16 mouse cellular contexts compared by ENCODE assay signal in genomic region chr5:31110781-31111180, GRCm38 (mm10). TPM values are rescaled to one million over a fixed set of nuclear protein-coding genes. Genes with fewer than 3 reads are reported as not detected.
DNase-seq lines count a peak whose midpoint lies in the region; ATAC-seq and TF ChIP-seq lines count a peak whose summit lies in the region.
"Had no signal": no experiment of that assay in that cellular context is flagged by ENCODE, and none has a peak within 500 bp of the region (broad histone marks: within the 10 kb centered on the region; RNA-seq: fewer than 3 reads in every experiment).

No protein-coding gene starts in this region.

- H3K4me1 ChIP-seq in embryonic facial prominence, embryonic 11.5 days (ENCODE audit: control insufficient read depth, insufficient read depth, low read length) = no peaks in the 10 kb centered on the region
- H3K4me1 ChIP-seq in embryonic facial prominence, embryonic 10.5 days = no peaks in the 10 kb centered on the region
- H3K4me1 ChIP-seq in liver, adult 2 months (ENCODE audit: control insufficient read depth, insufficient read depth, low read length) = no peaks in the 10 kb centered on the region
- no peaks in the 10 kb centered on the region for H3K4me1 ChIP-seq in liver, embryonic 11.5 days (replicated peaks; ENCODE audit: control insufficient read depth, insufficient read depth, low read length)
- no peaks in the 10 kb centered on the region for H3K4me1 ChIP-seq in MEL (ENCODE audit: control insufficient read depth in 1 of 2, insufficient read depth in 2 of 2, low read length in 2 of 2)
- H3K4me1 ChIP-seq: forebrain, embryonic 13.5 days; hindbrain, embryonic 13.5 days; liver, embryonic 15.5 days had no signal

- no peak for TF ChIP-seq POLR2A in liver, adult 2 months (IDR thresholded peaks at IDR 0.05; ENCODE audit: extremely low read depth, insufficient read depth, low read length)
- no peak for TF ChIP-seq POLR2A in MEL (IDR thresholded peaks at IDR 0.05; ENCODE audit: control insufficient read depth in 1 of 2, insufficient read depth in 1 of 2, low read depth in 1 of 2, low read length in 2 of 2, poor library complexity in 1 of 2)

- H3K9me3 ChIP-seq in embryonic facial prominence, embryonic 11.5 days (replicated peaks; ENCODE audit: control insufficient read depth, low read length) = no peaks in the 10 kb centered on the region
- H3K9me3 ChIP-seq in embryonic facial prominence, embryonic 10.5 days = no peaks in the 10 kb centered on the region
- no peaks in the 10 kb centered on the region for H3K9me3 ChIP-seq in liver, embryonic 11.5 days (ENCODE audit: control insufficient read depth, low read length)
- no peaks in the 10 kb centered on the region for H3K9me3 ChIP-seq in MEL (replicated peaks; ENCODE audit: insufficient read depth, low read length)
- H3K9me3 ChIP-seq: forebrain, embryonic 13.5 days; hindbrain, embryonic 13.5 days; liver, embryonic 15.5 days had no signal

- no peaks in the 10 kb centered on the region for H3K79me2 ChIP-seq in liver, adult 2 months (ENCODE audit: control insufficient read depth, insufficient read depth, low read length)
- H3K79me2 ChIP-seq in MEL (ENCODE audit: control insufficient read depth, insufficient read depth, low read length, poor library complexity) = no peaks in the 10 kb centered on the region

- H3K27ac ChIP-seq in embryonic facial prominence, embryonic 11.5 days (replicated peaks; ENCODE audit: low read depth, low read length) = no peak overlapping the region
- no peak overlapping the region for H3K27ac ChIP-seq in embryonic facial prominence, embryonic 10.5 days (replicated peaks)
- no peak overlapping the region for H3K27ac ChIP-seq in liver, adult 2 months (replicated peaks; ENCODE audit: insufficient read depth, low read depth, low read length)
- no peak overlapping the region for H3K27ac ChIP-seq in liver, embryonic 11.5 days (ENCODE audit: low read depth, low read length)
- no peak overlapping the region for H3K27ac ChIP-seq in MEL (ENCODE audit: control insufficient read depth, low read depth, low read length)
- H3K27ac ChIP-seq: forebrain, embryonic 13.5 days; hindbrain, embryonic 13.5 days; liver, embryonic 15.5 days had no signal

- H3K27me3 ChIP-seq in embryonic facial prominence, embryonic 11.5 days (ENCODE audit: control insufficient read depth, insufficient read depth, low read length) = no peaks in the 10 kb centered on the region
- no peaks in the 10 kb centered on the region for H3K27me3 ChIP-seq in embryonic facial prominence, embryonic 10.5 days (replicated peaks; ENCODE audit: low read depth, poor library complexity, severe bottlenecking)
- no peaks in the 10 kb centered on the region for H3K27me3 ChIP-seq in liver, adult 2 months (ENCODE audit: control insufficient read depth, insufficient read depth, low read length)
- no peaks in the 10 kb centered on the region for H3K27me3 ChIP-seq in liver, embryonic 11.5 days (replicated peaks; ENCODE audit: control insufficient read depth, insufficient read depth, low read length)
- H3K27me3 ChIP-seq in MEL (ENCODE audit: control insufficient read depth in 1 of 2, insufficient read depth in 2 of 2, low read length in 2 of 2) = peaks cover 3 to 11% of the 10 kb centered on the region in 2 experiments
- H3K27me3 ChIP-seq: forebrain, embryonic 13.5 days had no signal

- 40% methylated on average over 7 of the region's 7 CpGs for WGBS in embryonic facial prominence, embryonic 11.5 days
- 35% methylated on average over 7 of the region's 7 CpGs for WGBS in embryonic facial prominence, embryonic 10.5 days
- 26% methylated on average over 7 of the region's 7 CpGs for WGBS in liver, adult 2 months
- 25% methylated on average over 7 of the region's 7 CpGs for WGBS in liver, embryonic 11.5 days

- no peak overlapping the region for H3K9ac ChIP-seq in embryonic facial prominence, embryonic 11.5 days (replicated peaks; ENCODE audit: low read length)
- no peak overlapping the region for H3K9ac ChIP-seq in liver, adult 2 months (ENCODE audit: low read depth, low read length)
- H3K9ac ChIP-seq in liver, embryonic 11.5 days (ENCODE audit: low read depth, low read length) = no peak overlapping the region
- H3K9ac ChIP-seq in MEL (ENCODE audit: control insufficient read depth, low read depth, low read length, poor library complexity, severe bottlenecking) = no peak overlapping the region
- H3K9ac ChIP-seq: forebrain, embryonic 13.5 days; hindbrain, embryonic 13.5 days; liver, embryonic 15.5 days had no signal

- no peak overlapping the region for H3K4me3 ChIP-seq in embryonic facial prominence, embryonic 11.5 days (ENCODE audit: low read depth, low read length)
- H3K4me3 ChIP-seq in embryonic facial prominence, embryonic 10.5 days = no peak overlapping the region
- no peak overlapping the region for H3K4me3 ChIP-seq in liver, adult 2 months (ENCODE audit: insufficient read depth, low read depth, low read length)
- H3K4me3 ChIP-seq in liver, embryonic 11.5 days (ENCODE audit: low read depth, low read length) = no peak overlapping the region
- H3K4me3 ChIP-seq in MEL (ENCODE audit: control insufficient read depth in 1 of 2, insufficient read depth in 1 of 2, low read depth in 2 of 2, low read length in 2 of 2) = no peak overlapping the region
- H3K4me3 ChIP-seq: forebrain, embryonic 13.5 days; hindbrain, embryonic 13.5 days; liver, embryonic 15.5 days had no signal

- peak; percentile 18 for DNase-seq in embryonic facial prominence, embryonic 11.5 days (ENCODE audit: low spot score)
- no peak for DNase-seq in embryonic facial prominence, embryonic 10.5 days (ENCODE audit: low spot score)
- peak; percentile 11 for DNase-seq in liver, adult 2 months (ENCODE audit: extremely low read depth, low read depth, low spot score)
- DNase-seq in liver, embryonic 11.5 days (ENCODE audit: low spot score) = no peak
- DNase-seq in MEL (ENCODE audit: low read depth, low spot score) = peak; percentile 69
- DNase-seq in kidney, postnatal 14 days = peak; percentile 14
- no peak for DNase-seq in urinary bladder, postnatal 14 days (ENCODE audit: low spot score)
- DNase-seq in cerebellum, adult 11-12 months = no peak
- DNase-seq: adrenal gland, postnatal 36 days; cerebellum, postnatal 25 days had no signal

- no peak for ATAC-seq in embryonic facial prominence, embryonic 11.5 days (replicated peaks; ENCODE audit: insufficient number of reproducible peaks, low FRiP score, low TSS enrichment, low read depth)
- no peak for ATAC-seq in liver, embryonic 11.5 days (replicated peaks; ENCODE audit: low FRiP score)
- ATAC-seq: forebrain, embryonic 13.5 days had no signal

- no peak for TF ChIP-seq CTCF in liver, adult 2 months (IDR thresholded peaks at IDR 0.05; ENCODE audit: low read depth, low read length)
- TF ChIP-seq CTCF in MEL (IDR thresholded peaks at IDR 0.05 in 2 of 3, conservative IDR thresholded peaks at IDR 0.05 in 1 of 3; ENCODE audit: control insufficient read depth in 1 of 3, insufficient read depth in 1 of 3, low read depth in 2 of 3, low read length in 3 of 3, poor library complexity in 1 of 3, severe bottlenecking in 1 of 3) = peak; percentile 47 to 78 (median 74)

- H3K4me2 ChIP-seq in embryonic facial prominence, embryonic 11.5 days (ENCODE audit: low read depth, low read length) = no peak overlapping the region
- no peak overlapping the region for H3K4me2 ChIP-seq in liver, embryonic 11.5 days
- H3K4me2 ChIP-seq: forebrain, embryonic 13.5 days; hindbrain, embryonic 13.5 days; liver, embryonic 15.5 days had no signal

- no peak for TF ChIP-seq EP300 in MEL (IDR thresholded peaks at IDR 0.05; ENCODE audit: low read depth in 1 of 2, low read length in 2 of 2)

- TF ChIP-seq RAD21 in MEL (IDR thresholded peaks at IDR 0.05; ENCODE audit: low read depth, low read length) = peak; percentile 69

- no peaks in the 10 kb centered on the region for H3K36me3 ChIP-seq in embryonic facial prominence, embryonic 11.5 days (replicated peaks; ENCODE audit: control insufficient read depth, insufficient read depth, low read depth, low read length)
- H3K36me3 ChIP-seq in embryonic facial prominence, embryonic 10.5 days (replicated peaks) = no peaks in the 10 kb centered on the region
- no peaks in the 10 kb centered on the region for H3K36me3 ChIP-seq in liver, adult 2 months (ENCODE audit: control insufficient read depth, insufficient read depth, low read length)
- H3K36me3 ChIP-seq in liver, embryonic 11.5 days (ENCODE audit: control insufficient read depth, insufficient read depth, low read length) = no peaks in the 10 kb centered on the region
- no peaks in the 10 kb centered on the region for H3K36me3 ChIP-seq in MEL (ENCODE audit: control insufficient read depth in 1 of 2, insufficient read depth in 2 of 2, low read length in 2 of 2)
- H3K36me3 ChIP-seq: hindbrain, embryonic 13.5 days; liver, embryonic 15.5 days had no signal

RNA-seq across cellular contexts. Expression of gene Slc30a3, which starts 2.7 kb away (rescaled TPM):
- polyA plus RNA-seq in embryonic facial prominence, embryonic 11.5 days (2014; fragmentation: Nextera tagmentation; extraction: Ambion mirVana) = 0.46 and 0.59 TPM in 2 replicates
- 0.59 and 0.85 TPM in 2 replicates for polyA plus RNA-seq in embryonic facial prominence, embryonic 10.5 days (2016; fragmentation: Nextera tagmentation; extraction: Ambion mirVana)
- total RNA-seq in liver, adult 2 months (2014; rRNA removed) = 0.37 and 0.60 TPM in 2 replicates
- polyA plus RNA-seq in liver, adult 2 months (2012; rRNA removed) = 0.37 and 0.97 TPM in 2 replicates
- polyA plus RNA-seq in liver, embryonic 11.5 days (2014; fragmentation: Nextera tagmentation; extraction: Ambion mirVana) = 1.1 and 1.4 TPM in 2 replicates
- not detected in 2 replicates for total RNA-seq in MEL (2012; rRNA removed)
- polyA plus RNA-seq in MEL (2012; ENCODE audit: insufficient read depth in 1 of 2, insufficient read length in 2 of 2, low read depth in 1 of 2, low replicate concordance in 2 of 2, missing spikeins in 1 of 2) = not detected
- total RNA-seq: adrenal gland, postnatal 36 days had no signal

RNA-seq across cellular contexts. Expression of gene Dnajc5g, which starts 4.7 kb away (rescaled TPM):
- polyA plus RNA-seq in embryonic facial prominence, embryonic 11.5 days (2014; fragmentation: Nextera tagmentation; extraction: Ambion mirVana) = not detected in 2 replicates
- not detected in 2 replicates for polyA plus RNA-seq in embryonic facial prominence, embryonic 10.5 days (2016; fragmentation: Nextera tagmentation; extraction: Ambion mirVana)
- total RNA-seq in liver, adult 2 months (2014; rRNA removed) = not detected in 2 replicates
- polyA plus RNA-seq in liver, adult 2 months (2012; rRNA removed) = not detected in 2 replicates
- polyA plus RNA-seq in liver, embryonic 11.5 days (2014; fragmentation: Nextera tagmentation; extraction: Ambion mirVana) = not detected in 2 replicates
- not detected in 2 replicates for total RNA-seq in MEL (2012; rRNA removed)
- polyA plus RNA-seq in MEL (2012; ENCODE audit: insufficient read depth in 1 of 2, insufficient read length in 2 of 2, low read depth in 1 of 2, low replicate concordance in 2 of 2, missing spikeins in 1 of 2) = not detected
- total RNA-seq: adrenal gland, postnatal 36 days; heart, adult 8-10 months; layer of hippocampus, postnatal 10 days had no signal
- polyA plus RNA-seq: forebrain, embryonic 13.5 days; hindbrain, embryonic 13.5 days; liver, embryonic 15.5 days; stomach, embryonic 14.5 days had no signal

RNA-seq across cellular contexts. Expression of gene Trim54, which starts 5.7 kb away (rescaled TPM):
- polyA plus RNA-seq in embryonic facial prominence, embryonic 11.5 days (2014; fragmentation: Nextera tagmentation; extraction: Ambion mirVana) = not detected in 2 replicates
- not detected in 2 replicates for polyA plus RNA-seq in embryonic facial prominence, embryonic 10.5 days (2016; fragmentation: Nextera tagmentation; extraction: Ambion mirVana)
- total RNA-seq in liver, adult 2 months (2014; rRNA removed) = 0.28 TPM in 1 of 2 replicates, not detected in the other
- polyA plus RNA-seq in liver, adult 2 months (2012; rRNA removed) = not detected in 2 replicates
- polyA plus RNA-seq in liver, embryonic 11.5 days (2014; fragmentation: Nextera tagmentation; extraction: Ambion mirVana) = 0.43 TPM in 1 of 2 replicates, not detected in the other
- total RNA-seq in MEL (2012; rRNA removed) = not detected in 2 replicates
- not detected for polyA plus RNA-seq in MEL (2012; ENCODE audit: insufficient read depth in 1 of 2, insufficient read length in 2 of 2, low read depth in 1 of 2, low replicate concordance in 2 of 2, missing spikeins in 1 of 2)
- total RNA-seq: layer of hippocampus, postnatal 10 days had no signal
- polyA plus RNA-seq: forebrain, embryonic 13.5 days; stomach, embryonic 14.5 days had no signal

RNA-seq across cellular contexts. Expression of gene Ucn, which starts 27.8 kb away (rescaled TPM):
- not detected in 2 replicates for polyA plus RNA-seq in embryonic facial prominence, embryonic 11.5 days (2014; fragmentation: Nextera tagmentation; extraction: Ambion mirVana)
- not detected in 2 replicates for polyA plus RNA-seq in embryonic facial prominence, embryonic 10.5 days (2016; fragmentation: Nextera tagmentation; extraction: Ambion mirVana)
- total RNA-seq in liver, adult 2 months (2014; rRNA removed) = not detected in 2 replicates
- not detected in 2 replicates for polyA plus RNA-seq in liver, adult 2 months (2012; rRNA removed)
- polyA plus RNA-seq in liver, embryonic 11.5 days (2014; fragmentation: Nextera tagmentation; extraction: Ambion mirVana) = not detected in 2 replicates
- total RNA-seq in MEL (2012; rRNA removed) = not detected in 2 replicates
- not detected for polyA plus RNA-seq in MEL (2012; ENCODE audit: insufficient read depth in 1 of 2, insufficient read length in 2 of 2, low read depth in 1 of 2, low replicate concordance in 2 of 2, missing spikeins in 1 of 2)
- total RNA-seq: adrenal gland, postnatal 36 days; heart, adult 8-10 months; layer of hippocampus, postnatal 10 days had no signal
- polyA plus RNA-seq: forebrain, embryonic 13.5 days; hindbrain, embryonic 13.5 days; liver, embryonic 15.5 days; stomach, embryonic 14.5 days had no signal

RNA-seq across cellular contexts. Expression of gene Mpv17, which starts 43.3 kb away (rescaled TPM):
- 50.5 and 50.8 TPM in 2 replicates for polyA plus RNA-seq in embryonic facial prominence, embryonic 11.5 days (2014; fragmentation: Nextera tagmentation; extraction: Ambion mirVana)
- polyA plus RNA-seq in embryonic facial prominence, embryonic 10.5 days (2016; fragmentation: Nextera tagmentation; extraction: Ambion mirVana) = 63.5 and 70.1 TPM in 2 replicates
- total RNA-seq in liver, adult 2 months (2014; rRNA removed) = 49.0 and 58.8 TPM in 2 replicates
- 88.8 and 92.3 TPM in 2 replicates for polyA plus RNA-seq in liver, adult 2 months (2012; rRNA removed)
- 40.9 and 50.4 TPM in 2 replicates for polyA plus RNA-seq in liver, embryonic 11.5 days (2014; fragmentation: Nextera tagmentation; extraction: Ambion mirVana)
- total RNA-seq in MEL (2012; rRNA removed) = 25.4 and 25.8 TPM in 2 replicates
- polyA plus RNA-seq in MEL (2012; ENCODE audit: insufficient read depth in 1 of 2, insufficient read length in 2 of 2, low read depth in 1 of 2, low replicate concordance in 2 of 2, missing spikeins in 1 of 2) = 10 to 100 TPM in 1 of 2 experiments, not detected in 1; 49.9 TPM

Comparison
In these comparisons a context has a peak if more than half of its experiments do, and no peak if none do; other contexts are left out.
1. DNase-seq: peak in embryonic facial prominence, embryonic 11.5 days (single experiment), liver, adult 2 months (single experiment), MEL (single experiment) and kidney, postnatal 14 days (single experiment); none in embryonic facial prominence, embryonic 10.5 days (single experiment), liver, embryonic 11.5 days (single experiment), urinary bladder, postnatal 14 days (single experiment) and cerebellum, adult 11-12 months (single experiment).